Mouse (Mus musculus) lung, postnatal 0 days (tissue): ENCODE measurements around the gene RPS10-NUDT3.

Experiments
- CTCF ChIP-seq: IDR thresholded peaks from 2 replicates; pipeline ENCODE4 v1.5.1; 2016; ENCODE audit warnings: antibody characterized with exemption, mild to moderate bottlenecking
- EP300 ChIP-seq: IDR thresholded peaks from 2 replicates; pipeline ENCODE4 v1.6.1; 2016; ENCODE audit warnings: antibody characterized with exemption, mild to moderate bottlenecking, control low read depth

DNA sequence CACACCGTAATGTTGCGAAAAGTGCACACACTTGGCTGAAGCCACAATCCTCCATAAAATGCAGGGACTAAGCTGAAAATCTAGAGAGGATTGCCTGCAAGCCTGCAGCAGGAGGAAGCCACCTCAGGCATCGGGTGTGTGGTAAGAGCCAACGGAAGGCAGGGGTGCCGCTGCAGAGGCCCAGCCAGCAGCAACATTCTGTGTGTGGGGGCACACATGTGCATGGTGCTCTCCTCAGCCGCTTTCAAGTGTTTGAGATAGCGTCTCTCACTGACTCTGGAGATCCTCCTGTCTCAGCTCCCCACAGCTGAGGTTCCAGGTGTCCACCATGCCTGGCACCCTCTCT lies 42.5 kb downstream of the RPS10-NUDT3 start:
- TF ChIP-seq CTCF (no peak), EP300 (no peak)
